Mouse (Mus musculus) liver, embryonic 11.5 days (tissue): Measurements from ENCODE around the gene Fam107a. TPM values are rescaled to one million over a fixed set of nuclear protein-coding genes. Genes with fewer than 3 reads are reported as not detected.
"Not testable (repeated sequence)": the region's sequence is repeated elsewhere in the genome, so short reads cannot be mapped to it uniquely, and the experiment has no call there.

Experiments used
- ATAC-seq: fragments of 200-750 bp; cut with Nextera tagmentation; replicated peaks from 2 replicates; pipeline ENCODE4 v1.8.0; 2017; ENCODE audit warnings: moderate number of reproducible peaks, mild to moderate bottlenecking, moderate TSS enrichment, moderate library complexity; ENCODE audit not compliant: low FRiP score
- DNase-seq: peaks from one replicate; pipeline ENCODE4 v3.0.0-alpha.2; 2017; ENCODE audit warnings: low spot score
- H3K27ac ChIP-seq: fragments of 300-500 bp; sonication (generic); 2 replicates; pipeline ENCODE4 v1.5.1; 2014; ENCODE audit warnings: mild to moderate bottlenecking, low read depth, low read length, control low read depth
- H3K27me3 ChIP-seq: fragments of 300-500 bp; sonication (generic); replicated peaks from 2 replicates; pipeline ENCODE4 v1.6.1; 2014; ENCODE audit warnings: low read length, mixed read lengths; ENCODE audit not compliant: control insufficient read depth, insufficient read depth
- H3K36me3 ChIP-seq: fragments of 300-500 bp; sonication (generic); 2 replicates; pipeline ENCODE4 v1.6.1; 2014; ENCODE audit warnings: mild to moderate bottlenecking, low read length, moderate library complexity, mixed read lengths; ENCODE audit not compliant: control insufficient read depth, insufficient read depth
- H3K4me1 ChIP-seq: fragments of 300-500 bp; sonication (generic); replicated peaks from 2 replicates; pipeline ENCODE4 v1.6.1; 2014; ENCODE audit warnings: low read length, mixed read lengths; ENCODE audit not compliant: control insufficient read depth, insufficient read depth
- H3K4me2 ChIP-seq: fragments of 300-500 bp; sonication (generic); 2 replicates; pipeline ENCODE4 v1.6.1; 2014; ENCODE audit warnings: mild to moderate bottlenecking, control low read depth, moderate library complexity
- H3K4me3 ChIP-seq: fragments of 300-500 bp; sonication (generic); 2 replicates; pipeline ENCODE4 v1.5.1; 2014; ENCODE audit warnings: low read depth, low read length, control low read depth
- H3K9ac ChIP-seq: fragments of 300-500 bp; sonication (generic); 2 replicates; pipeline ENCODE4 v1.6.1; 2014; ENCODE audit warnings: low read depth, low read length, control low read depth
- H3K9me3 ChIP-seq: fragments of 300-500 bp; sonication (generic); 2 replicates; pipeline ENCODE4 v1.6.1; 2016; ENCODE audit warnings: low read length, inconsistent platforms, mixed read lengths; ENCODE audit not compliant: control insufficient read depth
- WGBS: fragments of 180-500 bp; shearing (Covaris S2); extraction: QIAGEN DNeasy Blood & Tissue Kit; methylation state at CpG from one replicate; pipeline ENCODE4 v1.1.7; 2014; 5-methylcytosine and 5-hydroxymethylcytosine counted together
- polyA plus RNA-seq: library from polyadenylated mRNA; unstranded; fragments of >200 nt; fragmentation: Nextera tagmentation; extraction: Ambion mirVana; gene quantifications from 2 replicates; pipeline ENCODE4 v1.2.1, GENCODE M21; 2014

Gene Fam107a
- polyA plus RNA-seq, 1 experiment from 2014 or later: 0.53 TPM

GRCm38 (mm10) chr14:8283784-8284183 is 34.0 kb downstream of the Fam107a start:
- no peak overlapping the region for H3K27ac ChIP-seq
- 0 out of 2 replicates have a peak, but pooled peaks cover 4% of the 10 kb centered on the region for H3K4me1 ChIP-seq
- ATAC-seq: peak; percentile 49; the same call in 1 of the 2 replicates
- no peaks in the 10 kb centered on the region for H3K36me3 ChIP-seq
- no peak overlapping the region for H3K4me2 ChIP-seq
- no peak for DNase-seq
- H3K9me3 ChIP-seq: no peaks in the 10 kb centered on the region
- no peak overlapping the region for H3K9ac ChIP-seq
- H3K4me3 ChIP-seq: no peak overlapping the region
- no peaks in the 10 kb centered on the region for H3K27me3 ChIP-seq

DNA sequence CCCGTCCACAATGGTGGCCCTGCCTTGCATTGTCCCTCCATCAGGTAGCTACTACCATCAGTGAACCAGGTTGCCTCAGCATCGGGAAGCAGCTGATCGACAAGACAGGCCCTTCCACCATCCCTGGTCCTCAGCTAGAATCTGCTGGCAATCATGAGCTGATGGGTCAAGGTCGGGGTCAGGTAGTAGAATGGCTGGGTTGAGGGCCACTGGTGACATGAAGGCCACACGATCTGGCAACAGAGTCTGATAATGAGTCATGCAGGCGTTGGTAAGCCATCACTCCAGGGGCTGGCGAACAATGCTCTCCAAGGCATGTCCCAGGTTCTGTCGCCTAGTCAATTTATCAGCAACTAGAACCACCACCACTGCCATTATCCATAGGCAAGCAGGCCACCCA is 46.5 kb downstream of the Fam107a start:
- not testable (repeated sequence) for ATAC-seq, DNase-seq
- WGBS: 75% methylated on average over 8 of the region's 8 CpGs

DNA sequence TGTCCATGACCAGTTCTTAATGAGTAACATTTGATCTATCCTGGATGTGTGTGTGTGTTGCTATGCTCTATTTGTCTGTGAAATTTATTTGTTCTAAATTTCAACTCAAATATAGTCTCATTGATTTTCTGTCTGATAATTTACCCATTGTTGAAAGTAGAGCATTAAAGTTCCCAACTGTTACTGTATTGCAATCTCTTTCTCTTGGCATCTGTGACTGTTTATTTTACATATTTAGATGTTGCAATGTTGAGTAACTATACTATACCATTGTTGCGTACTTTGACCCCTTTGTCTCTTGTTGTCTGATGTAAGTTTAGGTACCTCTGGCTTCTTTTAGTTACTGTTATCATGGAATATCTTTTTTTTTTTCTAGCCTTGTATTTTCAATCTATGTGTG is 53.4 kb downstream of the Fam107a start:
- ATAC-seq: no peak
- Histone ChIP-seq H3K36me3 (no peaks in the 10 kb centered on the region), H3K9ac (no peak overlapping the region), H3K4me1 (no peaks in the 10 kb centered on the region), H3K4me2 (no peak overlapping the region), H3K9me3 (no peaks in the 10 kb centered on the region), H3K27ac (no peak overlapping the region), H3K27me3 (no peaks in the 10 kb centered on the region), H3K4me3 (no peak overlapping the region)
- 89% methylated on average over 1 of the region's 1 CpGs for WGBS
- no peak for DNase-seq

More for the DNA sequence above, 46.5 kb downstream of the Fam107a start:
- H3K9ac ChIP-seq, H3K27me3 ChIP-seq, H3K9me3 ChIP-seq, H3K36me3 ChIP-seq, H3K4me2 ChIP-seq, H3K4me3 ChIP-seq, H3K4me1 ChIP-seq, H3K27ac ChIP-seq: not testable (repeated sequence)

GRCm38 (mm10) chr14:8262242-8262641 is 55.6 kb downstream of the Fam107a start:
- ATAC-seq (no peak), DNase-seq (no peak)
- H3K9me3 ChIP-seq: no peaks in the 10 kb centered on the region
- H3K4me1 ChIP-seq: 0 out of 2 replicates have a peak, but pooled peaks cover 2% of the 10 kb centered on the region
- 53% methylated on average over 1 of the region's 1 CpGs for WGBS
- no peak overlapping the region for H3K4me2 ChIP-seq
- H3K27me3 ChIP-seq: no peaks in the 10 kb centered on the region
- no peak overlapping the region for H3K27ac ChIP-seq
- no peaks in the 10 kb centered on the region for H3K36me3 ChIP-seq
- no peak overlapping the region for H3K4me3 ChIP-seq
- H3K9ac ChIP-seq: no peak overlapping the region

DNA sequence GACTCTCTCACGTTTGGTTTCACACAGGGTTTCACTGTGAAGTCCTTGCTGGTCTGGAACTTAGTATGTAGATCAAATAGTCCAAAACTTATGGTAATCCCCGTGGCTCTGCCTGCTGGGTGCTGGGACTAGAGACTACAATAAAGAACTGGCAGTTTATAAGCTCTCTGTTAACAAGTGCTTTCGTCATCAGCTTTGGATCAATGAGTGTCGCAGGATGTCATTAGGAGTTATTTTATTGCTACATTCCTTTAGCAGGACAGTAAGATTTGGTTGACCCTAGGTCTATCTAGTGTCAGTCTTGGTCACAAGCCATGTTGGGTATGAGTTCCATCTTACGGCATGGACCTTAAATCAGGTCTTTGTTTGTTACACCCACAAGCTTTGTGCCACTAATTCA is 57.6 kb downstream of the Fam107a start:
- DNase-seq (no peak), ATAC-seq (no peak)
- no peak overlapping the region for H3K4me2 ChIP-seq
- no peaks in the 10 kb centered on the region for H3K36me3 ChIP-seq
- no peak overlapping the region for H3K9ac ChIP-seq
- no peak overlapping the region for H3K27ac ChIP-seq
- H3K27me3 ChIP-seq: no peaks in the 10 kb centered on the region
- H3K4me3 ChIP-seq: no peak overlapping the region
- 0 out of 2 replicates have a peak, but pooled peaks cover 2% of the 10 kb centered on the region for H3K4me1 ChIP-seq
- H3K9me3 ChIP-seq: no peaks in the 10 kb centered on the region
- WGBS: 73% methylated on average over 5 of the region's 5 CpGs

DNA sequence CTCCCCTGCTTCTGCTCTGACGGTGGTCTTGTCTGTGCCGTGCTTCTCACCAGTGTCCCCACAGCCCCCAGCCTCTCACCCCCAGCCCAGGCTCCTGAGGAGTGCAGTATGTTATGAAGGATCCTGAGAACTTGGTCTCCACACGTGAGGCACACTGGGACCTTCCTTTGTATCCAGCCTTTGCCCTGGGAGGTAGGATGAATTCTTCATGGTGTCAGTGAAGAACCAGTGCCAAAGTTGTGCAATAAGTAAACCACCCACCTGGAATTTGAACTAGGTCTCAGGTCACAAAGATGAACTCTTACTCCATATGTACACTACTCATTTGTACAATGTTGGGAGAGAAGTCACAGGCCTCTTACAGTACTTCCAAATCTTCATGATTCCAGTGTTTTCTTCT is 58.7 kb downstream of the Fam107a start, which contains the start of gene Acox2:
Acox2 (minus strand) TSS at position 188 of the 400 bp plus-strand sequence.
- ATAC-seq (no peak), DNase-seq (no peak)
- no peak within 1 kb of the TSS for H3K4me3 ChIP-seq
- no peak within 1 kb of the TSS for H3K27ac ChIP-seq
- no peaks in the 10 kb centered on the region for H3K9me3 ChIP-seq
- H3K27me3 ChIP-seq: no peaks in the 10 kb centered on the region
- 78% methylated on average over 3 of the region's 3 CpGs for WGBS
- H3K4me2 ChIP-seq: no peak within 1 kb of the TSS
- 0 out of 2 replicates have a peak, but pooled peaks cover 2% of the 10 kb centered on the region for H3K4me1 ChIP-seq
- H3K36me3 ChIP-seq: no peaks in the 10 kb centered on the region
- no peak within 1 kb of the TSS for H3K9ac ChIP-seq

- DNase-seq: no peak
- Histone ChIP-seq H3K27ac (no peak overlapping the region), H3K4me3 (no peak overlapping the region), H3K27me3 (no peaks in the 10 kb centered on the region), H3K4me2 (no peak overlapping the region), H3K4me1 (0 out of 2 replicates have a peak, but pooled peaks cover 2% of the 10 kb centered on the region), H3K36me3 (no peaks in the 10 kb centered on the region), H3K9ac (no peak overlapping the region), H3K9me3 (no peaks in the 10 kb centered on the region)
- no peak for ATAC-seq
- WGBS: 76% methylated on average over 3 of the region's 3 CpGs
Observed at GRCm38 (mm10) chr14:8258752-8259151, 59.1 kb downstream of the Fam107a start.

GRCm38 (mm10) chr14:8258335-8258627 is 59.5 kb downstream of the Fam107a start:
- no peaks in the 10 kb centered on the region for H3K27me3 ChIP-seq
- no peaks in the 10 kb centered on the region for H3K36me3 ChIP-seq
- no peaks in the 10 kb centered on the region for H3K9me3 ChIP-seq
- no peak overlapping the region for H3K27ac ChIP-seq
- ATAC-seq (no peak), DNase-seq (no peak)
- 0 out of 2 replicates have a peak, but pooled peaks cover 2% of the 10 kb centered on the region for H3K4me1 ChIP-seq
- 45% methylated on average over 3 of the region's 3 CpGs for WGBS
- no peak overlapping the region for H3K9ac ChIP-seq
- H3K4me2 ChIP-seq: no peak overlapping the region
- no peak overlapping the region for H3K4me3 ChIP-seq

DNA sequence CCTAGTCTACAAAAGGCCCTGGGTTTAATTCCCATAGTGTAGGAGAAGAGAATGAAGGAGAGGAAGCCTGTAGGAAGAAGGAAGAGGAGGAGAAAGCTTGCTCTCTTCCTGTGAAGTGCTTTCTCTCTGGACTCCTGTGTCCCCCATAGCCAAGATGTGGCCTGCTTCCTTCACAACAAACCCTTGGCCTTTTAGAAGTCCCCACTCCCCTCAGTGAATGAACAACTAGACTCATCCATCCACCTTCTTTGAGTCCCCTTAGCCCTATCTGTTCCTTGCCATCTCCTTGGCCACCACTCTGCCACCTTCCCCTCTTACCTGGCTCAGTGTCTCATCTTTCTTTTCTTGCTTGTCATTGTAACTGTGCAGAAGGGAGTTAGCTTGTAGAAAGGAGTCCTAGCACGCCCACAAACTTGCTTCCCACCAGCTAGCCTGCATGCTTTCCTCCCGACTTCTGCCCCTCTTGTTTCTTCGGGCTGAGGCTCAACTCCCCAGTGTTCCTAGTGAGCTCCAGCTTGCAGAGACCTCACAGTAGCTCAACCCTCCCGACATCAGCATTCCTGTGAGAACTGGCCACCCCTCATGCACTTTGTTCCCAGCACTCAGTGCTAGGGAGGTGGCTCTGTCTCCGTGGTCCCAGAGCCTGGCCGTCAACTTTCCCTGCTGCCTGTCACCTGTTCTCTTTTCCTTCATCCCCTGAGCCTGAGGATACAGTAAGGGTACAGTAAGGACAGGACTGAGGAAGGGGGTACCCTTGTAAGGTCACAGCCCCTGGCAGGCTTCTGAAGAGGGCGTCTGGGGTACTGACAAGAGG is 60.1 kb downstream of the Fam107a start:
- Histone ChIP-seq H3K4me1 (0 out of 2 replicates have a peak, but pooled peaks cover 2% of the 10 kb centered on the region), H3K36me3 (no peaks in the 10 kb centered on the region), H3K27me3 (no peaks in the 10 kb centered on the region), H3K4me3 (no peak overlapping the region), H3K4me2 (no peak overlapping the region), H3K27ac (no peak overlapping the region), H3K9ac (no peak overlapping the region), H3K9me3 (no peaks in the 10 kb centered on the region)
- ATAC-seq (no peak), DNase-seq (no peak)
- WGBS: 50% methylated on average over 7 of the region's 7 CpGs
